Mouse (Mus musculus) hindbrain, embryonic 12.5 days (tissue): ENCODE measurements at regions not wholly inside any gene's neighbourhood (a gene's known extent, or its start where the extent isn't known, plus 50 kb on each side); places are given as distances from the start of the nearest gene placed in this dataset.

Experiments used
- ATAC-seq: fragments of 200-750 bp; cut with Nextera tagmentation; 2 replicates; pipeline ENCODE4 v1.8.0; 2017; ENCODE audit warnings: moderate TSS enrichment; ENCODE audit not compliant: low FRiP score
- H3K27ac ChIP-seq: fragments of 300-500 bp; sonication (generic); 2 replicates; pipeline ENCODE4 v1.5.1; 2016; ENCODE audit warnings: mild to moderate bottlenecking
- H3K27me3 ChIP-seq: fragments of 300-500 bp; sonication (generic); 2 replicates; pipeline ENCODE4 v1.6.1; 2016; ENCODE audit warnings: mild to moderate bottlenecking
- H3K36me3 ChIP-seq: fragments of 300-500 bp; sonication (generic); 2 replicates; pipeline ENCODE4 v1.6.1; 2016; ENCODE audit warnings: mild to moderate bottlenecking
- H3K4me1 ChIP-seq: fragments of 300-500 bp; sonication (generic); 2 replicates; pipeline ENCODE4 v1.6.1; 2016
- H3K4me2 ChIP-seq: fragments of 300-500 bp; sonication (generic); replicated peaks from 2 replicates; pipeline ENCODE4 v1.6.1; 2016; ENCODE audit warnings: mild to moderate bottlenecking
- H3K4me3 ChIP-seq: fragments of 300-500 bp; sonication (generic); 2 replicates; pipeline ENCODE4 v1.5.1; 2016; ENCODE audit warnings: mild to moderate bottlenecking
- H3K9ac ChIP-seq: fragments of 300-500 bp; sonication (generic); 2 replicates; pipeline ENCODE4 v1.6.1; 2016; ENCODE audit warnings: mild to moderate bottlenecking, moderate library complexity
- H3K9me3 ChIP-seq: fragments of 300-500 bp; sonication (generic); replicated peaks from 2 replicates; pipeline ENCODE4 v1.6.1; 2016; ENCODE audit warnings: mild to moderate bottlenecking
- WGBS: fragments of 180-500 bp; shearing (Covaris S2); methylation state at CpG from one replicate; pipeline ENCODE4 v1.1.7; 2016; 5-methylcytosine and 5-hydroxymethylcytosine counted together

DNA sequence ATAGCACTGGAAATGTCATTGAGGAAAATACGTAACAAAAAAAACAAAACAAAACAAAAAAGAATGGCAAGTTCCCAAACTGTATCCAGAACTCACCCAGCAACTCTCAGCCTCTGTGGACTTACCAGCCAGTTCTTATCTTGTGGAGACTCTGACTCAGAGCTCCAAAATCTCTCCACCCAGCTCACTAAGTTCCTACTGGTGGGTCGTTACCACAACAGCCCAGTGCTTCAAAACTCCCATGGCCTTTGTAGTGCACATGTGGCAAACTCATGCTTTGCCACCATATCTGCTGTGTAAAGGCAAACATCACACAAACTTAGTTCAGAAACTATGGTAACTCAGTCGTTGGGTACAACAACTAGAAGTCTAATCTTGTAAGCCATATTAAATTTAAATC lies 71.0 kb upstream of the Nrip1 start:
- ATAC-seq, result no peak
- Histone ChIP-seq H3K4me1 (no peaks in the 10 kb centered on the region), H3K27me3 (no peaks in the 10 kb centered on the region), H3K9ac (no peak overlapping the region), H3K9me3 (no peaks in the 10 kb centered on the region), H3K4me3 (no peak overlapping the region), H3K4me2 (no peak overlapping the region), H3K27ac (no peak overlapping the region), H3K36me3 (no peaks in the 10 kb centered on the region)
- WGBS, result 84% methylated on average over 3 of the region's 3 CpGs

- H3K27me3 ChIP-seq, result no peaks in the 10 kb centered on the region
- 91% methylated on average over 2 of the region's 2 CpGs for WGBS
- no peak for ATAC-seq
Observed at GRCm38 (mm10) chr16:76442635-76443034, 69.0 kb upstream of the Nrip1 start.

GRCm38 (mm10) chr16:76441803-76442448 lies 68.3 kb upstream of the Nrip1 start:
- 60% methylated on average over 5 of the region's 5 CpGs for WGBS
- ATAC-seq, result no peak
- no peaks in the 10 kb centered on the region for H3K9me3 ChIP-seq
- no peaks in the 10 kb centered on the region for H3K27me3 ChIP-seq
- H3K27ac ChIP-seq, result no peak overlapping the region
- no peak overlapping the region for H3K9ac ChIP-seq
- H3K36me3 ChIP-seq, result no peaks in the 10 kb centered on the region
- no peaks in the 10 kb centered on the region for H3K4me1 ChIP-seq
- H3K4me2 ChIP-seq, result no peak overlapping the region
- no peak overlapping the region for H3K4me3 ChIP-seq

More at GRCm38 (mm10) chr16:76442635-76443034, 69.0 kb upstream of the Nrip1 start:
- no peak overlapping the region for H3K4me2 ChIP-seq
- no peak overlapping the region for H3K27ac ChIP-seq
- no peaks in the 10 kb centered on the region for H3K9me3 ChIP-seq
- H3K4me3 ChIP-seq, result no peak overlapping the region
- no peak overlapping the region for H3K9ac ChIP-seq
- no peaks in the 10 kb centered on the region for H3K4me1 ChIP-seq
- H3K36me3 ChIP-seq, result no peaks in the 10 kb centered on the region

DNA sequence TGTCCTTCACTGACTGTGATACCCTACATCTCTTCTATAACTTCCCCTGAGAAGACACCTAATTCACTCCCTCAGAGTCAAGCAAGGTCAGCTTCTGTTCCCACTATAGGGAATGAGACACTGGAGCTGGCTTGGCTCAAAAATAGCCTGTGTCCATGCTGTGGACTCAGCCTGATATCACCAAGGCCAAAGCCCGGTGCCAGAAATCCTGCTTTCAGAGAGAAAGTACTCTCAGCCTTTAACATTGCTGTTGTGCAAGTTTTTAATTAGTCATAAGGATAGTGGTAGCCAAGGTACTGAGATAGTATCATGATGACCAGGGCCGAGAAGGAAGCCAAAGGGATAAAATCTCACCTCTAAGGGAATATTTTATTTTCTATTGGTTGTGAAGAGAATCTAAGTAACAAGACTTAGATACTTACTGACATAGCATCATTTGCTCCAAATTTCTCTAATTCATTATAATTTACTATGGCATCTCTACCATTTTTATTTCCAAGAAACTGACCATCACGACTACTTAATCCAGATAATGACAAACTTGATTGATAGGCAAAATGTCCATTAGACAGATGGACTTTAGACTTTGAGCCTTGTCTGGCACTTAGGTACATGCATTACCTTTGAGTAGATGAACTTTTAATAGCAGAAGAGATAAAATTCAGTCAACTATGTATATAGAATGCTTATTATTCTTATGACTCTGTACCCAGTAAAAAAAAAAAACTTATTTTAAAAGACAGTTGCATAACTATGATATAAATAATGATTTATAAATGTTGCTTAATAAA lies 64.7 kb upstream of the Nrip1 start:
- no peak overlapping the region for H3K4me2 ChIP-seq
- no peaks in the 10 kb centered on the region for H3K9me3 ChIP-seq
- no peaks in the 10 kb centered on the region for H3K36me3 ChIP-seq
- H3K27ac ChIP-seq, result no peak overlapping the region
- 92% methylated on average over 3 of the region's 3 CpGs for WGBS
- no peak for ATAC-seq
- H3K4me1 ChIP-seq, result no peaks in the 10 kb centered on the region
- no peaks in the 10 kb centered on the region for H3K27me3 ChIP-seq
- no peak overlapping the region for H3K4me3 ChIP-seq
- no peak overlapping the region for H3K9ac ChIP-seq

GRCm38 (mm10) chr16:76436290-76436689 lies 62.7 kb upstream of the Nrip1 start:
- H3K4me2 ChIP-seq, result no peak overlapping the region
- WGBS, result 93% methylated on average over 6 of the region's 6 CpGs
- no peaks in the 10 kb centered on the region for H3K27me3 ChIP-seq
- ATAC-seq, result no peak
- H3K4me3 ChIP-seq, result no peak overlapping the region
- H3K4me1 ChIP-seq, result no peaks in the 10 kb centered on the region
- H3K9ac ChIP-seq, result no peak overlapping the region
- H3K36me3 ChIP-seq, result no peaks in the 10 kb centered on the region
- H3K9me3 ChIP-seq, result no peaks in the 10 kb centered on the region
- no peak overlapping the region for H3K27ac ChIP-seq

DNA sequence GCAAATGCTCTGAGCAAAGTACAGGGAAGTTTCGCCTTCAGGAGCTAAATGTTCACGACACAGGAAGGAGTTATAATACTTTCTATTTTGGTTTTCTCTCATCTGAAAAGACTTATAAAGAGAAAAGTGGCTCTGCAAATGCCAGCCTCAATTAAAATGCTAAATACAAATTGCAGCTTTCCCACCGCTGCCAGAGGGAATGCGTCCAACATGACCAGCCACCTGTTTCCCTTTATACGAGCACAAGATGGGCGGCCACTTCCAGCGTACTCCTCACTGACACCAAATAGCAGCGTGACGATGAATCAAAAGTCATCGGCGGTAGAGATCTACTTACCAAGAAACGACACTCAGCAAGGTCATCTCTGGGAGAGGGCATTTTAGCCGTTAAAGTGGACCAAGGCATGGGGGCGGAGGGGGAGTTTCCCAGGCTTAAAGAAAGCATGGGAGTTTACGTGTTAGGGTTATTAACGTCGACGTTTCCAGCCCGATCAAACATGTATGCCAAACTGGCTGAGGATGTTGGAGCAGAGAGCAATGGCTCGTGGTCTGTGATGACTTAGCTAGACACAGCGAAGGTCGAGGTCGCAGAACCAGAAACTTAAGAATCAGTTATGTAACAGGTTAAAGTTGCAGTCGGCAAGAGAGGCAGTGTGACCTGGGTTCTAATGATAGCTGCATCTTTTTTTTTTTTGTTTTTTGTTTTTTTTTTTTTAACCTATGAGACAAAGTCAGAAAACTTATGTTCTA lies 59.6 kb upstream of the Nrip1 start:
- Histone ChIP-seq H3K4me3 (no peak overlapping the region), H3K4me1 (no peaks in the 10 kb centered on the region), H3K27me3 (no peaks in the 10 kb centered on the region), H3K4me2 (no peak overlapping the region), H3K27ac (no peak overlapping the region), H3K36me3 (no peaks in the 10 kb centered on the region), H3K9me3 (no peaks in the 10 kb centered on the region), H3K9ac (no peak overlapping the region)
- no peak for ATAC-seq
- 87% methylated on average over 24 of the region's 24 CpGs for WGBS

GRCm38 (mm10) chr16:76432304-76432703 lies 58.7 kb upstream of the Nrip1 start:
- Histone ChIP-seq H3K27ac (no peak overlapping the region), H3K36me3 (no peaks in the 10 kb centered on the region), H3K9me3 (no peaks in the 10 kb centered on the region), H3K9ac (no peak overlapping the region), H3K4me3 (no peak overlapping the region), H3K4me1 (no peaks in the 10 kb centered on the region), H3K27me3 (no peaks in the 10 kb centered on the region), H3K4me2 (no peak overlapping the region)
- no peak for ATAC-seq
- 81% methylated on average over 9 of the region's 9 CpGs for WGBS

DNA sequence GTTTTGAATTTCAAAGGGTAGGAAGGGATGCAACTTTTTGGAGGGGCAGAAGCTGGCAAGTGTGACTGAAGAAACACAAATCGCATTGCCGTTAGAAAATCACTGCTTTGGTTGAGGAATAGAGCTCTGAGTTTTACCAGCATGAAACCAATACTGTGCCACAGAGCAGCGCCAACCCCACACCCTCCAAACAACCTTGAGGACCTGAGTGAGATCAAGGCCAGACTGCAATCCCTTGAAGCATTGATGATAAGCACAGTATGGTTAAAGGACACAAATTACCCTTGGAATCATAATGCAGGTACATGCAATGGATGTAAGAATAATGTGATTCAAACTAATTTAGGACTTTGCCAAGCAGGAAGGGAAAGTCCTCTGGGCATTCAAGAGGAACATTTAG lies 55.5 kb upstream of the Nrip1 start:
- no peaks in the 10 kb centered on the region for H3K9me3 ChIP-seq
- no peaks in the 10 kb centered on the region for H3K36me3 ChIP-seq
- WGBS, result 93% methylated on average over 3 of the region's 3 CpGs
- ATAC-seq, result no peak
- no peak overlapping the region for H3K4me3 ChIP-seq
- H3K27ac ChIP-seq, result no peak overlapping the region
- no peak overlapping the region for H3K4me2 ChIP-seq
- no peak overlapping the region for H3K9ac ChIP-seq
- no peaks in the 10 kb centered on the region for H3K4me1 ChIP-seq
- no peaks in the 10 kb centered on the region for H3K27me3 ChIP-seq

DNA sequence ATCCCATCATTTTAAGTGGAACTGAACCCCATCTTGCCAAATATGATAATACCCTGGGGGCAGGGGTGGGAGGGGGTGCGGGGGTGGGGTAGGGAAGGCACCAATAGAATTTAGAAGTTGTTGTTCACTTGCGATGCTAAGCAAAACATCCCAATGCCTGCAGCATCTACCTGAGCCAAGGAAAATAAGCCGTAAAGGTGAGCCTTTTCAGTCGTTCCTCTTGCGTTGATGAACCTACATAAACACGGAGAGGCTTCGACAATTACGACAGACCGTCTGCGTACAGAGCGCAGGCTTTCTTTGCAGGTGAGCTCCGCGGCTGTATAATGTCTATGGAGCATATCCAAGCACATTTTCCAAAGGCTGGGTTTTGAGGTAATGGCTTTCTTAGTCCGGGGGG lies 50.3 kb upstream of the Nrip1 start:
- no peak overlapping the region for H3K4me3 ChIP-seq
- no peak overlapping the region for H3K4me2 ChIP-seq
- no peak for ATAC-seq
- H3K27ac ChIP-seq, result no peak overlapping the region
- no peaks in the 10 kb centered on the region for H3K4me1 ChIP-seq
- WGBS, result 90% methylated on average over 14 of the region's 14 CpGs
- H3K9ac ChIP-seq, result no peak overlapping the region
- H3K27me3 ChIP-seq, result no peaks in the 10 kb centered on the region
- H3K9me3 ChIP-seq, result no peaks in the 10 kb centered on the region
- no peaks in the 10 kb centered on the region for H3K36me3 ChIP-seq
